Mouse (Mus musculus) bone marrow macrophage, adult 2 months (primary cell): Measurements from ENCODE around the gene Nutm2.

ENCODE experiments used
- CTCF ChIP-seq: IDR thresholded peaks from 2 replicates; pipeline ENCODE4 v1.5.1; 2012; ENCODE audit warnings: low read depth, mild to moderate bottlenecking, low read length, moderate library complexity
- POLR2A ChIP-seq: IDR thresholded peaks from 2 replicates; pipeline ENCODE4 v1.6.1; 2012; ENCODE audit warnings: mild to moderate bottlenecking, low read depth, low read length, borderline replicate concordance

- TF ChIP-seq CTCF (no peak), POLR2A (no peak)
Observed at GRCm38 (mm10) chr13:50443812-50444211, 23.3 kb upstream of the Nutm2 start, which contains the start of gene Gm47429.
